Mouse (Mus musculus) neural tube, embryonic 11.5 days (tissue): ENCODE results near the gene Plbd1. TPM values are rescaled to one million over a fixed set of nuclear protein-coding genes. Genes with fewer than 3 reads are reported as not detected.

Experiments
- ATAC-seq: fragments of 200-750 bp; cut with Nextera tagmentation; 2 replicates; pipeline ENCODE4 v1.8.0; 2017; ENCODE audit warnings: moderate number of reproducible peaks, mild to moderate bottlenecking, moderate TSS enrichment, moderate library complexity; ENCODE audit not compliant: insufficient read depth, low FRiP score, low TSS enrichment
- DNase-seq: peaks from one replicate; pipeline ENCODE4 v3.0.0-alpha.2; 2015; ENCODE audit warnings: low spot score
- H3K27ac ChIP-seq: fragments of 300-500 bp; sonication (generic); 2 replicates; pipeline ENCODE4 v1.5.1; 2014; ENCODE audit warnings: low read depth, mild to moderate bottlenecking, low read length
- H3K27me3 ChIP-seq: fragments of 300-500 bp; sonication (generic); 2 replicates; pipeline ENCODE4 v1.6.1; 2014; ENCODE audit warnings: mild to moderate bottlenecking, low read length, mixed read lengths; ENCODE audit not compliant: control insufficient read depth, insufficient read depth
- H3K36me3 ChIP-seq: fragments of 300-500 bp; sonication (generic); 2 replicates; pipeline ENCODE4 v1.6.1; 2014; ENCODE audit warnings: mild to moderate bottlenecking, low read length, moderate library complexity, mixed read lengths; ENCODE audit not compliant: control insufficient read depth, insufficient read depth
- H3K4me1 ChIP-seq: fragments of 300-500 bp; sonication (generic); 2 replicates; pipeline ENCODE4 v1.6.1; 2014; ENCODE audit warnings: low read length, mixed read lengths; ENCODE audit not compliant: control insufficient read depth, insufficient read depth
- H3K4me2 ChIP-seq: fragments of 300-500 bp; sonication (generic); 2 replicates; pipeline ENCODE4 v1.6.1; 2014; ENCODE audit warnings: low read depth, mild to moderate bottlenecking, moderate library complexity
- H3K4me3 ChIP-seq: fragments of 300-500 bp; sonication (generic); 2 replicates; pipeline ENCODE4 v1.5.1; 2014; ENCODE audit warnings: low read depth, low read length
- H3K9ac ChIP-seq: fragments of 300-500 bp; sonication (generic); 2 replicates; pipeline ENCODE4 v1.6.1; 2014; ENCODE audit warnings: mild to moderate bottlenecking, low read length
- H3K9me3 ChIP-seq: fragments of 300-500 bp; sonication (generic); 2 replicates; pipeline ENCODE4 v1.6.1; 2016; ENCODE audit warnings: low read length; ENCODE audit not compliant: control insufficient read depth
- WGBS: fragments of 180-500 bp; shearing (Covaris S2); extraction: QIAGEN DNeasy Blood & Tissue Kit; methylation state at CpG from one replicate; pipeline ENCODE4 v1.1.7; 2014; 5-methylcytosine and 5-hydroxymethylcytosine counted together
- polyA plus RNA-seq: library from polyadenylated mRNA; unstranded; fragments of >200 nt; fragmentation: Nextera tagmentation; extraction: Ambion mirVana; gene quantifications from 2 replicates; pipeline ENCODE4 v1.2.1, GENCODE M21; 2014

Plbd1 gene
- polyA plus RNA-seq, 1 experiment from 2014 or later, result 2.0 TPM

DNA sequence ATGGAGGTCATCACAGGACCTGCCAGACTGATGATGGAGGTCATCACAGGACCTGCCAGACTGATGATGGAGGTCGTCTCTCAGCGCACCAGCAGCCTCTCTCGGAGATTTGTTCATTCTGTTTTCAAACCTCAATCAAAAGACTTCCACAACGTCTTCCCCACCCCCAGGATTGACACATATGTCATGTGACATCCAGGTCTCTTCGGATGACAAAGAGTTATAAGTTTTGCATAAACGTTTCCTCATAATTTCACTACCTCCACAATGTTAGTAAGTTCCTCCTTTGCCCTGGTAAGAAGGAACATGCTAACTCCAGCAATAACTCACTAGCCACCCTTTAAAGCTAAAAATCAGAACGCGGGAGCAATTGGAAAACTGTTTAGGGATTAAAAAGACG is 2.5 kb downstream of the Plbd1 start:
- Histone ChIP-seq H3K9ac (no peak overlapping the region), H3K4me1 (peaks cover 5% of the 10 kb centered on the region; the same call in 1 of the 2 replicates), H3K27me3 (peaks cover 16% of the 10 kb centered on the region), H3K4me2 (no peak overlapping the region), H3K4me3 (no peak overlapping the region), H3K36me3 (no peaks in the 10 kb centered on the region), H3K9me3 (no peaks in the 10 kb centered on the region), H3K27ac (no peak overlapping the region)
- DNase-seq (no peak), ATAC-seq (no peak)
- 89% methylated on average over 9 of the region's 9 CpGs for WGBS

DNA sequence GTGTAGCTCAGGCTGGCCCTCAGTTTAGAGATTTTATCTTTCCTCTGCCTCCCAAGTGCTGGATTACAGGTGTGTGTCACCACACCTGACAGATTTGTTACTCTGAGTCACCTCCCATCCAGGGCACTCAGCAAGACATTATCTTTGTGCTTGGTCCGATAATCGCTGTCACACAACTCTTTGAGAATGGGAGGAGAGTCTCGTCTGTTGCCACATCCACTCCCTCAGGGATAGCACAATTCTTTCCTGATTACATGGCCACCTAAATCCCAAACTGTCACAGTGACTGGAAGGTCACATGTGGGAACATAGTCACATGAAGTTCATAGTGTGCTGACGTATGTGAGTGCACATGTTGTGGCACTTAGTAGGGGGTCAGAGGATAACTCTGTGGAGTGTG is 3.4 kb downstream of the Plbd1 start:
- Histone ChIP-seq H3K27me3 (peaks cover 16% of the 10 kb centered on the region), H3K9me3 (no peaks in the 10 kb centered on the region), H3K4me1 (peaks cover 5% of the 10 kb centered on the region; the same call in 1 of the 2 replicates), H3K9ac (no peak overlapping the region), H3K4me2 (no peak overlapping the region), H3K4me3 (no peak overlapping the region), H3K36me3 (no peaks in the 10 kb centered on the region), H3K27ac (no peak overlapping the region)
- 90% methylated on average over 4 of the region's 4 CpGs for WGBS
- ATAC-seq, result no peak
- DNase-seq, result no peak

GRCm38 (mm10) chr6:136655786-136656185 is 5.9 kb downstream of the Plbd1 start:
- ATAC-seq (no peak), DNase-seq (no peak)
- WGBS, result 72% methylated on average over 11 of the region's 11 CpGs
- Histone ChIP-seq H3K9me3 (no peaks in the 10 kb centered on the region), H3K4me2 (no peak overlapping the region), H3K36me3 (no peaks in the 10 kb centered on the region), H3K27me3 (peaks cover under 1% of the 10 kb centered on the region; the same call in 1 of the 2 replicates), H3K4me1 (no peaks in the 10 kb centered on the region), H3K27ac (no peak overlapping the region), H3K4me3 (no peak overlapping the region), H3K9ac (no peak overlapping the region)

GRCm38 (mm10) chr6:136654470-136654869 is 7.3 kb downstream of the Plbd1 start:
- Histone ChIP-seq H3K9ac (no peak overlapping the region), H3K4me2 (no peak overlapping the region), H3K27me3 (no peaks in the 10 kb centered on the region), H3K4me3 (no peak overlapping the region), H3K9me3 (no peaks in the 10 kb centered on the region), H3K36me3 (no peaks in the 10 kb centered on the region), H3K4me1 (no peaks in the 10 kb centered on the region), H3K27ac (no peak overlapping the region)
- 82% methylated on average over 18 of the region's 20 CpGs for WGBS
- no peak for ATAC-seq
- no peak for DNase-seq

- no peaks in the 10 kb centered on the region for H3K4me1 ChIP-seq
- WGBS, result 72% methylated on average over 5 of the region's 5 CpGs
- DNase-seq (no peak), ATAC-seq (no peak)
- no peak overlapping the region for H3K4me3 ChIP-seq
- H3K9ac ChIP-seq, result no peak overlapping the region
- H3K4me2 ChIP-seq, result no peak overlapping the region
- no peaks in the 10 kb centered on the region for H3K27me3 ChIP-seq
- H3K36me3 ChIP-seq, result no peaks in the 10 kb centered on the region
- H3K9me3 ChIP-seq, result no peaks in the 10 kb centered on the region
- H3K27ac ChIP-seq, result no peak overlapping the region
Observed at GRCm38 (mm10) chr6:136653331-136653730, 8.4 kb downstream of the Plbd1 start.

DNA sequence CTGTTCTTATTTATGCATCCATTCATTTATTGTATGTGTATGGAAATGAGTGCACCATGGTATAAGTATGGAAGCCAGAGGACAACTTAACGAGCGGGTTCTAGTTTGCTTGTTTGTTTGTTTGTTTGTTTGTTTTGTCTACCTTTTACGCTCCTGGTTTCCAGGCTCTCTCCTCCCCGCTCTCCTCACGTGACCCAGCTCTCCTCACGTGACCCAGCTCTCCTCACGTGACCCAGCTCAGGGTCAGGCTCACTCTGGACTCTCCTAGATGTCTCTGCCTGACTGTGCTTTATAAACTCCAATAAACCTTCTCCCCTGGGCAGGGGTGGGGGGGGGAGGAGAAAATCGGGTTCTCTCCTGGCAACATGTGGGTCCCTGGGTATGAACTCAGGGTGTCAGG is 11.1 kb downstream of the Plbd1 start:
- WGBS, result 91% methylated on average over 8 of the region's 8 CpGs
- Histone ChIP-seq H3K4me1 (no peaks in the 10 kb centered on the region), H3K9me3 (no peaks in the 10 kb centered on the region), H3K9ac (no peak overlapping the region), H3K4me2 (no peak overlapping the region), H3K4me3 (no peak overlapping the region), H3K27me3 (no peaks in the 10 kb centered on the region), H3K36me3 (no peaks in the 10 kb centered on the region), H3K27ac (no peak overlapping the region)
- ATAC-seq (no peak), DNase-seq (no peak)

GRCm38 (mm10) chr6:136647455-136647861 is 14.3 kb downstream of the Plbd1 start:
- 78% methylated on average over 10 of the region's 10 CpGs for WGBS
- no peak for DNase-seq

DNA sequence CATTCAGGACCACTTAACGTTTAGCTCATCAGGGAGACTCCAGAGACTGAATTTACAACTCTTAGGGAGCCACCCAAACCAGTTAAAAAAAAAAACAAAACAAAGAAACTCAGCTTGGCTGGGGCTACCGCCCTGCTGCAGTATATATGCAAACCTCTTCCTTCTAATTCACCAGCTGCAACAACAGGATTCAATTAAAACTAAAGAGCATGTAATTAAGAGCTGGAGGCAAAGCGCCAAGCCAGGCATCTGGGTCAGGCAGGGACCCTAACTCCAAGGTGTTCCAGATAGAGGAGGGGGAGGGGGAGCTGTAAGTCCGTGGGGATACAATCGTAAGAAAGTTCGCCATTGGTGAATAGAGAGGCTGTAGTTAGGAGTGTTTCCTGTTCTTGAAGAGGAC is 15.5 kb downstream of the Plbd1 start:
- Histone ChIP-seq H3K27ac (no peak overlapping the region), H3K36me3 (no peaks in the 10 kb centered on the region), H3K4me3 (no peak overlapping the region), H3K4me1 (no peaks in the 10 kb centered on the region), H3K9me3 (no peaks in the 10 kb centered on the region), H3K9ac (no peak overlapping the region), H3K27me3 (no peaks in the 10 kb centered on the region), H3K4me2 (no peak overlapping the region)
- no peak for DNase-seq
- 31% methylated on average over 6 of the region's 6 CpGs for WGBS
- peak; percentile 9; the same call in 1 of the 2 replicates for ATAC-seq

More at GRCm38 (mm10) chr6:136647455-136647861, 14.3 kb downstream of the Plbd1 start:
- Histone ChIP-seq H3K9me3 (no peaks in the 10 kb centered on the region), H3K4me2 (no peak overlapping the region), H3K4me3 (no peak overlapping the region), H3K4me1 (no peaks in the 10 kb centered on the region), H3K9ac (no peak overlapping the region), H3K27me3 (no peaks in the 10 kb centered on the region), H3K27ac (no peak overlapping the region), H3K36me3 (no peaks in the 10 kb centered on the region)
- no peak for ATAC-seq

- DNase-seq (no peak), ATAC-seq (peak; percentile 45; the same call in 1 of the 2 replicates)
- Histone ChIP-seq H3K9me3 (no peaks in the 10 kb centered on the region), H3K27ac (no peak overlapping the region), H3K4me3 (no peak overlapping the region), H3K4me1 (no peaks in the 10 kb centered on the region), H3K36me3 (no peaks in the 10 kb centered on the region), H3K4me2 (no peak overlapping the region), H3K27me3 (no peaks in the 10 kb centered on the region), H3K9ac (no peak overlapping the region)
- WGBS, result 53% methylated on average over 9 of the region's 9 CpGs
Observed at GRCm38 (mm10) chr6:136645754-136646153, 16.0 kb downstream of the Plbd1 start.
